Mouse (Mus musculus): ENCODE results near the gene Gm45623. TPM values are rescaled to one million over a fixed set of nuclear protein-coding genes. Genes with fewer than 3 reads are reported as not detected.
A peak's percentile ranks its signal among the peaks of the same experiment; 100 is the strongest.

The Gm45623 gene
- 10 to 100 TPM; 13.0 to 16.7 TPM for total RNA-seq (2021)

DNA sequence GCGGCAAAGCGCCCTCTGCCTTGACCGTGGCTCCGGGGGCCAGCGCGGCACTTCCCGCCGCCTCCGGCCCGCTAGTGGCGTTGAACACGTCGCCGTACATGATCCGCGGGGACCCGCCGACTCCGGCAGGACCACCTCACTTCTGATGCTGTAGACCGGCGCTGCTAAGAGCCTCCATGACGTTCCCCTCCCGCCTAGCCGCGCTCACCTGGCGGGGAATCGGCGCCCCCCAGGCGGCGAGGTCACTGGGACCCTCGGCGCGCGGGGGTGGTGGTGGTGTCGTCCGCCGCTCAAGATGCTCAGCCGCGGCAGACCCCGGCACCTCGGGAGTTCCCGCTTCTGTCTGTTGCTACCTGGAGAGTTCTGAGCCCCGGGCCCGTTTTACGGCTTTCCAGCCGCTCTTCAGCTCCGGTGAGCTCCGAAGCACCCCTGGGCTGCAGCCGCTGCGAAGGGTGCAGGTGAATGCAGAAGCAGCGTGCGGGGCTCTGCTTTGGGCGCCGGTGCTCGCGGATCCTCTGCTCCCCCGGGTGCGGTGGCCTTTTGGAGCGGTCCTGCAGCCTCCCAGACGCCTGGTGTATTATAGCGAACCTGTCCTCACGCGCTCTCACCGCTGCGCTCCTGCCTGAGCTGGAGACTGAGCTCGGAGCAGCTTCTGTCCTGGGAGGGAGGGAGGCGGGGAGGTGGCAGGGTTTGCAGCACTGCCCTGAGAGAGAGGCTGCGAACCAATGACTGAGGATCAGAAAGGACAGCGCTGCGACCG, at the start of gene Gm45623:
Gene Gm45623, minus strand, starts transcription at position 636 of the 760 bp plus-strand sequence.
- intact Hi-C loops (cut with DNase I), result loop anchor here (10.0 kb wide), 1 partner anchor 279 kb away; no protein-coding TSS in a partner anchor
- no peak for DNase-seq (ENCODE audit: low spot score in 2 of 2)

DNA sequence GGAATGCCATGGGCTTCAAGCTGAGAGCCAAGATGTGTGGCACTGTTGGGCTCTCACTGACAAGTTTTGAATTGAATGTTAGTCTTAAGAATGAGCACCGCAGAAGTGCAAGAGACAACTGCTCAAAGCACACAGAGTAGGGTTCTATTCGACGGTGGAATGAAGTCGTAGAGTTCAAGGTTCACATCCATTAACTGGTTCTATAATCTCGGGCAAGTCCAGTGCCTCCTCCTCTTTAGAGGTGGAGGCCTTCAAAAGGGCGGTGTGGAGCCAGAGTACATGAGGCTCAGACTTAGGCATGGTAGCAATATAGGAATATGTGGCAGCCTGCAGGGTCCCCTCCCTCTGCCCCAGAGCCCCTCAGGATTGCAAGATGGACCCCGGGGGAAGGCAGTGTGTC, 43.8 kb upstream of the Gm45623 start:
- DNase-seq (ENCODE audit: low spot score in 2 of 2), result no peak
- intact Hi-C loops (cut with DNase I), result no loop called here

DNA sequence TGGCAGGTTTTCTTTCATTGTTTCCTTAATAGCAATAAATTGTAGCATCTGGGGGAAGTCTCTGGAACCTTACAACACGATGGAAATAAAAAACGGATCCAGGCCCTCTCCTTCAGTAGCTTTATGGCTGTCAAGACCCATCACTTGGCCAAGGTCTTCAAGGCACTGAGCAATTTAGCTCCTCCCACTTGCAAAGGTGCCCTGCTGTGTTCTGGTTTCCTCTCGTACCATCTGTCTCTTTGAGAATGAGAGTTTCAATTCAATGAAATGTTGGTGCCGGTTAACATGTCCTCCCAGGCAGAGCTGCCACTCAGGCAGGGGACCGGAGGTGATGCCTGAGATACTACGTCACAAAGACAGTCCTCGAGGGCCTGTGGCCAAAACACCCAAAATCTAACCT, 41.9 kb upstream of the Gm45623 start:
- DNase-seq (ENCODE audit: low spot score in 2 of 2), result no peak
- intact Hi-C loops (cut with DNase I), result no loop called here

DNA sequence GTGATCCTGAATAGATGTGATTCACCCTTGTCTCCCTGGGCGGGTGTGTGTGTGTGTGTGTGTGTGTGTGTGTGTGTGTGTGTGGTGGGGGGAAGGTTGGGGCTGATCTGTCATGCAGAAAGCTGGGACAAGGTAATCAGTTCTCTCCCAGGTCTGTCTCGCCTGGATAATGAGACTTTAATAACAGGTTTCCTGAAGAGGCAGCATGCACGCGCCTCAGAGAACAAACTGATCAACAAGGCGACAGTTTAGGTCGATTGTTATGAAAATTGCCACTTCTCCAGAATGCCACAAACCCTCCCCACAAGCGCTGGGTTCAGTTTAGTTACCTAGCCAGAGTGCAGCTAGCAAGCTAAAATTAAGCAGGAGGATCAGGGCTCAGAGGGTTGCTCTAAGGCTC, 40.8 kb upstream of the Gm45623 start:
- no peak for DNase-seq (ENCODE audit: low spot score in 2 of 2)

DNA sequence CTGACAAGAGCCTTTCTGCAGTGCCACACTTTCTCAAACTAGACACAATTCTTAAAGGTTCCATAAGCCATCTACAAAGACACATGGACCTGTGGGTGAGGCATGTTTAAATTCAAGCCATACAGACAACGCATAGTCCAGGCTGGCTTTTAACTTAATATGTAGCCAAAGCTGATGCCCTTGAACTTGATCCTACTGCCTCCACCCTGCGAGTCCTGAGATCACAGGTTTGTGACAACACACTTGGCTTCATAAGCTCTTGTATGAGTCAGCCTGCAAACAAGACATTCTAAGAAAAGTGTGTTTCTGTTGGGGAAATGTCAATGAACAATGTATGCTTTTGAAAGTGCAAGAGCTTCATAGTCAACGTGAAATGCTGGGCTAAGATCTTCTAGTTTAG, 39.2 kb upstream of the Gm45623 start:
- intact Hi-C loops (cut with DNase I), result no loop called here

More for the DNA sequence above, 40.8 kb upstream of the Gm45623 start:
- intact Hi-C loops (cut with DNase I), result no loop called here

DNA sequence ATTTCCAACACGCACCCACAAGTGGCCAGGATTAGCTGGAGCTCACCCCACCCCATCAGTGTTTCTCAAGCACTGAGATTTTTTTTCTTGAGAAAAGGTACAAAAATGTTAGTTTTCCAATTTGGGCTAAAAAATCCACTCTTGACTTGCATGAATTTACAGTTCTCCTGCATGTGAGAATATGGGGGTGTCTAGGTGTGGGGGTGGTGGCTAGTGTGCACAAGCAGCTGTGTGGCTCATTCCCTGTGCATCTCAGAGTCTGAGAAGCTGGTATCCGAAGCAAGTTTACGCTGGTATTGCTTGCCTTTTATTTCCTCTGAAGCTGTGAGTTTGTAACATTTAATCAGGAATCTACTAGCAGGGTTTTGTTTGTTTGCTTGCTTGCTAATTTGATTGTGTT, 37.1 kb upstream of the Gm45623 start:
- intact Hi-C loops (cut with DNase I), result no loop called here
- peak; percentile 36 to 46 for DNase-seq (ENCODE audit: low spot score in 2 of 2)

More for the DNA sequence above, 39.2 kb upstream of the Gm45623 start:
- DNase-seq (ENCODE audit: low spot score in 2 of 2), result no peak

DNA sequence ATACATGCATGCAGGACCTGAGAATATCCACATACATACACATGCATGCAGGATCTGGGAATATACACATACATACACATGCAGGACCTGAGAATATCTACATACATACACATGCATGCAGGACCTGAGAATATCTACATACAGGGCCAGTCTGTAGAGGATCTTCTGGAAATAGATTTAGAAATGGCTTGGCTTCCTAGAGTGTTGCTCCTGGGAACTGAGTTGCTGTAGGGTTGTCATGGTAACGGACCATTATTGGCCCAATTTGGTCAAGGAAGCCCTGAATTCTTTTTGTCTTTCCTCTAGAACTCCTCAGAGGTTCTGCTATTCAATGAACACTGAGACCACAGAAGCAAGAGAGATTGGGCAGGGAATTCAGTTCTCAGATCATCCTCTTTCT, 29.0 kb upstream of the Gm45623 start:
- peak in 1 of 2 experiments; percentile 25 for DNase-seq (ENCODE audit: low spot score in 2 of 2)
- intact Hi-C loops (cut with DNase I), result loop anchor here (5.0 kb wide), 1 partner anchor 85 kb away; no protein-coding TSS in a partner anchor

DNA sequence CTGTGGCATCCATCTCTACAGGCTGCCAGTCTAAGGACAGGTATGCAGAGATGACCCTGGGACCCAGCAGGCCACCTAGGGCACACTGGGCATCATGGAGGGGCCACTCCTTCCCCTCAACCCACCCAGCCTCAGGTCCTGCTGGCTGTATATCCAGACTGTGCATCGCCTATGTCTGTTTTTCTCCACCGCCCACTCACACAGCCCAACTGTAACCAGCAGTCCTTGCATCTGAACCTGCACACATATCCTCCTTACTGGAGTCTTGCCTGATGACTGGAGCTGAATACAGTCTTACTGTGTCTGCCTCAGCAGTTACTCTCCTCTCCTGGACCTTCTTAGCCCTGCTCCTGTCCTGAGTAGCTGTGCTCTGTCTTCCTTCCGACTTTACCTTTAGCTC, 28.1 kb upstream of the Gm45623 start:
- no peak for DNase-seq (ENCODE audit: low spot score in 2 of 2)
- intact Hi-C loops (cut with DNase I), result loop anchor here (5.0 kb wide), 1 partner anchor 84 kb away; no protein-coding TSS in a partner anchor

DNA sequence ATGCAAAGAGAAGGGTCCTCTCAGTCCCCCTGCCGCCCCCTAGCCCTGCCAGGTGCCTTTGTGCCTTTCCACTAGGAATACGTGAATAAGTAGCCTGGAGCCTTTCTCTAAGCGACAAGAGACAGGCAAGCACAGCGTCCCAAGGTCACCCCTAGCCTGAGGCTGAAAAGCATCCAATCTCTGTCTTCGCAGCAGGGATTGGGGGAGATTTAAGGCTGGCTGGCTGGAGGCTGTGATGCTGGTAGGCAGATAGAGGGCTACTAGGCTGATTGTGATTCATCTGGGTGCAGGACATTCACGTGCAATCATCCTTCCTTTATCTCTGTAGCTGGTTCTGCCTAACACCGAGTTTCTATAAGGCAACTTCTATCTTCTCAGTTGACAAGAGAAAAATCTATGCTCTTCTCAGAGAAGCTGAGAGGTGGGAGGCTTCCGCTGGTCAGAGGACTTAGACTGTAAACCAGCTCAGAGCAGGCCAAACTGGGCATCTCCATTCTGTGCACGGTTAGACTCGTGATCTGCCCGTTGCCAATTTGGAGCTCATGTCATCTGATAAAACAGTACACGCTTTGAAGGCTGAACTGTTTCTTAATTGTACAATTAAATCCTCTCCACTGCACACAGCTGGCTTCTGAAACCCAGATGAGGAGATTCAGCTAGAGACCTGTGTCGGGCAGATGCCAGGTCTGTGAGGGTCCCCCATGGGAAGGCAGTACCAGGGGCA, 27.3 kb upstream of the Gm45623 start:
- no peak for DNase-seq (ENCODE audit: low spot score in 2 of 2)
- intact Hi-C loops (cut with DNase I), result loop anchor here (5.0 kb wide), 1 partner anchor 84 kb away; no protein-coding TSS in a partner anchor

DNA sequence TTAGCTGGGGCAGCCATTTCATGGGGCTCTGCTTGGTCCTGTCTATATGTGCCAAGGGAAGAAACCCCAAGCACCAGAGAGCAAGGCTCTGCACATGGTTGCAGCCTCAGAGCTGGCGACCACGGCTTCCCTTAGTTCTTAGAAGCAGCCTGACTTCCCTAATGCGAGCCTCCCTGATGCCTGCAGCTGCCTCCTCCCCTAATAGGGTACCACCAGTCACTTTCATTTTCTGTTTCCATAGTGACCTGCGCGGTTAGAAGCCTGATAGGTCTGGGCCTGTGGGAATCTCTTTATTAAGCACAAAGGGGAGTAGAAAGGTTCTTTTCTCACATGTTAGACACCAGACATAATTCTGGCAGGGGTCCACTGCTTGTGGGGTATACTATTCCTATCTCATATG, 20.7 kb upstream of the Gm45623 start:
- intact Hi-C loops (cut with DNase I), result no loop called here
- no peak for DNase-seq (ENCODE audit: low spot score in 2 of 2)

DNA sequence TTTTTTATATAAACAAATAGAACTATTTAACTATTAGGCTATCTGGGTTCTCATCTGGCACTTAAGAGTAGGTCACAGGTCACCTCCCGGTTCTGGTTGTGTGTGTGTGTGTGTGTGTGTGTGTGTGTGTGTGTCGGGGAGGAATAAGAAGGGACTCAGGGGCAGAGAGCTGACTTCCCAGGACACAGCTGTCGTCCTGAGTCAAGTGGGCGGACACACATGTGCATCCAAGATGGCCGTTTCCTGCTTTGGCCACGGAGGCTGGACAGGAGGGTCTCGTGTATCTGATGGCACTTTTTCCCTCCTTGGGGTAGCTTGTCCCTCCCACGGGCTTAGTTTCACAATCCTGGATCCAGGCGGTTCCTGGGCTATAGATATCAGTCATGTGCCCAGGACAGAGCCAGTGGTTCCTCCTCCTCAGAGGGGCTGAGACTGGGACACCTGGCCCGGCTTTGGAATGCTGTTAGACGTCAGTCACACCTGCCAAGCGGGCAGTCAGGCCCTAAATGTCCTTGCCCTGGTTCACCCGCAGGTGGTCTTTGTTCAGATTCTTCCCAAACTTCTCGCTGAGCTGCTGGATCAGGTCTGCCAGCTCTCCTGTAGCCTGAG, 19.7 kb upstream of the Gm45623 start:
- intact Hi-C loops (cut with DNase I), result no loop called here
- no peak for DNase-seq (ENCODE audit: low spot score in 2 of 2)

DNA sequence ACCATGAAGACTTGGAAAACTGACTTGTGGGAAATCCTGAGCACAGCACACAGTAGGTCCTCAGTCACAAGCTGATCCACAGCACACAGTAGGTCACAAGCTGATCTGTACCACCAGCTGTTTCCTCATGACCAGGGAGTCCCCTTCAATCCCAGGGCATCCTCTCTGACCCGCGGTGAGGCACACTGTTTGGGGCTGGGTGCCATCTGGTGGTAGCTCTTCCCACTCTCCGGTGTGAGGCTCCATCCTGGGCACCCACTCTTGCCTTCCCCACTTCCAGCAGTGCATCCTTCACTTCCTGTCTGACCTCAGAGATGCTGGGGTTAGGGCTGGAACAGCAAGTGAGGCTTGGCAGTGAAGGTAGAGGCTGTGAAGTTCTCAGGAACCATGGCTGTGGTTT, 19.0 kb upstream of the Gm45623 start:
- intact Hi-C loops (cut with DNase I), result no loop called here

DNA sequence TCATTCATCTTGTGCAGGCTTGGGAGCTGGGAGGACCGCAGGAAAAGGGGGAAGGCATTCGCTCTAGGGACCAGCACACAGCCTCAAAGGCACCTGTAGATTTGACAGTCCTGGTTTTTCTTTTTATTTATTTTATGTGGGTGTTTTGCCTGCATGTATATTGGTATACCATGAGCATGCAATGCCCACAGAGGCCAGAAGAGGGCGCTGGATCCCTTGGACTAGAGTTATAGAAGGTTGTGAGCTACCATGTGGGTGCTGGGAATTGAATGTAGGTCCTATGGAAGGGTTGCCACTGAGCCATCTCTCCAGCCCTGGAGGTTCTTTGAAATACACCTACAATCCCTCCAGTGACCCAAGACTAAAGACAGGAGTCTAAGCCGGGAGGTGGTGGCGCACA, 17.2 kb upstream of the Gm45623 start:
- no peak for DNase-seq (ENCODE audit: low spot score in 2 of 2)
- intact Hi-C loops (cut with DNase I), result no loop called here

More for the DNA sequence above, 19.0 kb upstream of the Gm45623 start:
- no peak for DNase-seq (ENCODE audit: low spot score in 2 of 2)

DNA sequence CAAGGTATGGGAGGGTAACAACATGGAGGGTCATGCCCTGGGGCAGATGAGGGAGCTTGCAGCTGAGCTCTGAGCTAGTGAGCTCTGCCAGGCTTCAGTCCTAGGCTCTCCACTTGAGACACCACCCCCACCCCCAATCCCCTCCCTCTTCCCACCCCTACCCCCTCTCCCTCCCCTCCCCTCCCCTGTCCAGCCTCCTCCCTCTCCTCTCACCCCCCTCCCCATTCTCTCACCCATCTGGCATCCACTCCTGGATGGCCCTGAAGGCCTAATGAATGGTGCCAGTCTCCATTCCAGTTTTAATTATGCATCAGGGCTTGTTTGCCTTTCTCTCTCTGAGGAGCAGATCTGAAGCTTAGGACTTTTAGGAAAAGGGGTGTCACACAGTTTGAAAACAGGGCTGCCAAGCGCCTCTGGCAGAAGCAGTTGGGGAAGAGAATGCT, 16.5 kb upstream of the Gm45623 start:
- intact Hi-C loops (cut with DNase I), result no loop called here
- no peak for DNase-seq (ENCODE audit: low spot score in 2 of 2)

DNA sequence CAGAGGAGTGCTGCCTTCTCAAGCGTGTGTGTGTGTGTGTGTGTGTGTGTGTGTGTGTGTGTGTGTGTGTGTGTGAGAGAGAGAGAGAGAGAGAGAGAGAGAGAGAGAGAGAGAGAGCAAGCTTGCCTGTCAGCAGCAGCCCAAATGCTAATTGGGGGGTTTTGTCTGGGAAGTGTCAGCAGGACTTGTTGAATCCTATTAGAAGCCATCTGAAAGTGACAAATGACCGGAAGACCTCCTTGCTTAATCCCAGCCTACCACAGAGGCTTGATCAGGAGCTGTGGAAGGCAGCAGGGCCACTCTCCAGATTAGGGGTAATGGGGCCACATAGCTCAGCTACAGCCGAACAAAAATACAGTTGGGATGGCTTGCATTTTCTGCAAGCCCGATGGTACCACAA, 15.8 kb upstream of the Gm45623 start:
- intact Hi-C loops (cut with DNase I), result no loop called here

DNA sequence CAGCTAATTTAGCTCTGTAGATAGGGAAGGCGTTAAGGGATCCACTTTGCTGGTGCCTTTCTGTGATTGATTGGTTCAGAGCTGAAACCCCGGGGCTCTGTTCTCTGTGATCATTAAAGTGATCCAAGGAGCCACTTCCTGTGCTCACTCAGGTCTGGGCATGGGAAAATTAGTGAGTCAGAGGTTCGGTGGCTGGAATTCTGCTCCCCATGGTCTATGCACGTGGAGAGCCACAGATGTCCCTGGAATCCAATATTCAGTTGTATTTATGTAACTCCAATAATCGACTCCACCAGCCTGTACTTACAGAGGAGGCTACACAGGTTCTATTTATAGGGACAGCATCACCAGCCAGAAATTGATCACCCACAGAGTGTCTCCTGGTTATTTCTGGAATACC, 12.6 kb upstream of the Gm45623 start:
- intact Hi-C loops (cut with DNase I), result no loop called here
- no peak for DNase-seq (ENCODE audit: low spot score in 2 of 2)

More for the DNA sequence above, 15.8 kb upstream of the Gm45623 start:
- no peak for DNase-seq (ENCODE audit: low spot score in 2 of 2)

DNA sequence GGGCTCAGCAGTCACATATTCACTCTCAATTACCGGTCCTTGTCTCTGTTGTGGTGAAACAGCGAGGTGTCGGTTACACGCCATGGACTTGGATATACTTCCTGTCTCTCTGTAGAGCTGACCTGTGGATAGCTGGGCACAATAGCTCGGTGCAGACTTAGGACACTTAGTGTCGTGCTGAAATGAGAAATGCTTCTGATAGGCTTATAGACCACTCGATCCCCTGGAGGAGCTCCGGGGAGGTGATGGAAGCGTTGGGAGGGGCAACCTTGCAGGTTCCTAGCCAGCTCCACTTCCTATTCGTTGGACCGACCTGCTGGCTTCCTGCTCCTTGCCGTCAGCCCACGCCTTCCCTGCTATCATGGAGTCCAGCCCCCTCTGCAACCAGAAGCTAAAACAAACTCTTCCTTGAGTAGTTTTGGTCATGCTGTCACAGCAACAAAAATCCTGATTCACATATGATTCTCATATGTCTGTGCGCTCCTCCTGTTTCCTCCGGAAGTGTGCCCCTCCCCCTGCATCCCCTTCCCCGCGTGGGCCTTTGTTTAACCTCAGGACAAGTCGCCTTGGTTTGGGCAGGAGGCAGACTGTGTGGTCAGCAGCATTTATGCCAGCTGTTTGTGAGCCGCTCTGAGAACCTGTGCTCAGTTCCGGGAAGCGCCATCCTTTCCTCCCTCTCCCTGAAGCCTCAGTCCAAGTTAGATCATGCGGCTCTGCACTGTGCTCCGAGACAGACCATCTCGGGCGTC, 11.8 kb upstream of the Gm45623 start:
- intact Hi-C loops (cut with DNase I), result no loop called here
- no peak for DNase-seq (ENCODE audit: low spot score in 2 of 2)

DNA sequence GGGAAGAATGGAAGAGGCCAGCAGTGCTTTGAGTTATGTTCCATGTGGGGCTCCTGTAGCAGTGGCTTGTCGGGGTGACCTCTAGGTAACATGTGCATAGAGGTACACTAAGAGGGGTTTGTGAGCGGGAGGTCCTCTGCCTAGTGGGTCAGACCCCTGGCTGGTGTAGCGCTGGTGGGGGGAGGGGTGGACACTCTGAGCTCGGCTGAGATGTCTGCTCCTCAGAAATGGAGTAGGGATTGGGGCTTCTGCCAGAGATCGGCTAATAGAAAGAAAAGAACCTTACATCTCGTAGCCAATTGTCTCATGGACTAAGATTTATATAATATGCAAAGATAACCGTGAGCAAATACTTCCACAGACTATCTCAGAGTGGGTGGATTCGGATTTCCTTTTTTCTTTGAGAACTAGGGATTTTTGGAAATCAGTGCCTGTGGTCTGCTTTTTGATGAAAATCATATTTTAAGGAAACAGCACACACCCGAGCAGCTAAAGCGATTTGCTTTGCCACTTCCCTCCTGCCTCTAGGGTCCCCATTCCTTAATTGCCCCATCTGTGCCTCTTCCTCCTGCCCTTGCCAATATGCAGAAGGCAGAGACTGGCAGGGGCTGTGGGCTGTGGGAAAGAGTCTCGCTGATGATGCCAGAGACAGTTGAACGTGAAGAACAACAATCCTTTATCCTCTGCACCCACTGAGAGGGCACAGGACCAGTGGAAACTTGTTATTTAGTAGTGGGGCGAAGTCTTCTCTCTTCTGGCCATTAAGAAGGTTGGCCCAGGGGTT, 9.0 kb upstream of the Gm45623 start:
- intact Hi-C loops (cut with DNase I), result no loop called here
- no peak for DNase-seq (ENCODE audit: low spot score in 2 of 2)

DNA sequence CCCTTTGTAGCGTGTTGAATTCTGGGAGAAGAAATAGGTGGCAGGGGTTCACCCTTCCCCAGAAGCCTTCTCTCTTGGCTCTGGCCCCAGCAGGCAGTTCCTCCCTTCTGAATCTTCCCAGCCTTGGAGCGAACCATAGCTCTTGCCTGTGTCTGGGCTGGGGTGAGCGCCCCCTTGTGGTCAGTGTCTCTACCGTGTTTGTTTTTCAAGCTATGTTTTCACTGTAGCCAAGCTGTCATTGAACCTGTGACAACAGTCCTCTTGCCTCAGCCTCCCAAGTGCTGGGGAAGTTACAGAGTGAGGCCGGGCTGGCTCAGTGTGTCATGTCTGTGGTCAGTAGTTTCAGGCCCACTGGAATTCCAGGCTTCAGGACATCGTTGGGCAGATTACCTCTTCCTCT, 4.9 kb upstream of the Gm45623 start:
- intact Hi-C loops (cut with DNase I), result loop anchor here (10.0 kb wide), 1 partner anchor 284 kb away; no protein-coding TSS in a partner anchor

More for the DNA sequence above, 4.9 kb upstream of the Gm45623 start:
- DNase-seq (ENCODE audit: low spot score in 2 of 2), result peak; percentile 59 to 64

Data from left cerebral cortex, postnatal 36 days (tissue).